Mouse (Mus musculus) cortical plate, adult 2 months (tissue): ENCODE measurements around the gene Suclg1. TPM values are rescaled to one million over a fixed set of nuclear protein-coding genes. Genes with fewer than 3 reads are reported as not detected.

Source experiments
- H3K27ac ChIP-seq: fragments of 200-500 bp; 2 replicates; pipeline ENCODE4 v1.5.1; 2012; ENCODE audit warnings: low read length, control low read depth, inconsistent platforms; ENCODE audit not compliant: insufficient read depth
- H3K4me1 ChIP-seq: fragments of 200-500 bp; 2 replicates; pipeline ENCODE4 v1.6.1; 2011; ENCODE audit warnings: low read length; ENCODE audit not compliant: control insufficient read depth, insufficient read depth
- H3K4me3 ChIP-seq: fragments of 200-500 bp; 2 replicates; pipeline ENCODE4 v1.5.1; 2011; ENCODE audit warnings: mild to moderate bottlenecking, low read length, control low read depth; ENCODE audit not compliant: insufficient read depth
- CTCF ChIP-seq: fragments of 200-500 bp; IDR thresholded peaks from 2 replicates; pipeline ENCODE4 v1.5.1; 2011; ENCODE audit warnings: mild to moderate bottlenecking, control low read depth, low read length; ENCODE audit not compliant: insufficient read depth; ENCODE audit errors: extremely low read depth
- POLR2A ChIP-seq: fragments of 200-500 bp; IDR thresholded peaks from 2 replicates; pipeline ENCODE4 v1.6.1; 2011; ENCODE audit warnings: mild to moderate bottlenecking, low read length, control low read depth; ENCODE audit not compliant: insufficient read depth; ENCODE audit errors: extremely low read depth
- polyA plus RNA-seq: library from polyadenylated mRNA; depleted of rRNA; stranded (reverse); fragments of >200 nt; gene quantifications from 2 replicates; pipeline ENCODE4 v1.2.3, GENCODE M21; 2012

Suclg1 gene
- polyA plus RNA-seq, 1 experiment, result 133 TPM

DNA sequence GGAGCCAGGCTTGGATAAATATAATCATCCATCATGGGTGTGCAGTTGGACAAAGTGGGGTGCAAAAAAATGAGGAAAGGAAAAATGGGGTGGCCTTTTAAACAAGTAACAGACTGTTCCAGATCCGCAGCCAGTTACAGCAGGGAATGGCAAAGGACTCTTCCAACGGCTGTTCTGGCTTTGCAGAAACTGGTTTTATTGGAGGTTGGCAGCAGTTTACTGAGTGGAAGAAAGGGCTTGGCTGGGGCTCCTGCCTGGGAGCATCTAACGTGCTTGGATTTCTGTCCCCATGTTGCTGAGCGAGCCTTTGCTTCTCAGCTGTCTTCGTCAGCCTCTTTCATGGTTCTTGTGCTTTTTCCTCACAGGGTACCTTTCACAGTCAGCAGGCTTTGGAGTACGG lies 11.9 kb downstream of the Suclg1 start:
- H3K4me3 ChIP-seq, result no peak overlapping the region
- no peak for TF ChIP-seq CTCF
- TF ChIP-seq POLR2A, result no peak
- H3K4me1 ChIP-seq, result no peaks in the 10 kb centered on the region
- H3K27ac ChIP-seq, result no peak overlapping the region

DNA sequence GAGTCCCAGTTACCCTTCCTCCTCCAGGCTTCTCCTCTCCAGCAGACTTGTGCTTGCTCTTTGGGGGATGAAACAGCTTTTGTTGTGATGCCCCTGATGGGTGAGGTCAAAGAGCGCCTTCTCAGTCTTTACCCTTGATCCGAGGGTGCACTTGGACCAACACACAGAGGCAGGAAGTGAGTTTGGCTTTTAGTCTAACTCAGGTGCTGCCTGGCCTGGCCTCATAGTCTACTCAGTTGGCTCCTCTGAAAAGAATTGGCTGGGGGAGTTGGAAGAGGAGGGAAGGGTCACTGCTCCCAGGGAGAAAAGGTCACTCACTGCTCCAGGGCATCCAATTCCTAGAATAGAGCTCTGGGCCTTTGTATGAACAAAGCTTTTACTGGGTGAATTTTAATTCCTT lies 16.6 kb downstream of the Suclg1 start:
- H3K4me1 ChIP-seq, result no peaks in the 10 kb centered on the region
- 0 out of 2 replicates have a peak overlapping the region, but pooled peaks have one; percentile 24 for H3K27ac ChIP-seq
- TF ChIP-seq CTCF (no peak), POLR2A (no peak)

DNA sequence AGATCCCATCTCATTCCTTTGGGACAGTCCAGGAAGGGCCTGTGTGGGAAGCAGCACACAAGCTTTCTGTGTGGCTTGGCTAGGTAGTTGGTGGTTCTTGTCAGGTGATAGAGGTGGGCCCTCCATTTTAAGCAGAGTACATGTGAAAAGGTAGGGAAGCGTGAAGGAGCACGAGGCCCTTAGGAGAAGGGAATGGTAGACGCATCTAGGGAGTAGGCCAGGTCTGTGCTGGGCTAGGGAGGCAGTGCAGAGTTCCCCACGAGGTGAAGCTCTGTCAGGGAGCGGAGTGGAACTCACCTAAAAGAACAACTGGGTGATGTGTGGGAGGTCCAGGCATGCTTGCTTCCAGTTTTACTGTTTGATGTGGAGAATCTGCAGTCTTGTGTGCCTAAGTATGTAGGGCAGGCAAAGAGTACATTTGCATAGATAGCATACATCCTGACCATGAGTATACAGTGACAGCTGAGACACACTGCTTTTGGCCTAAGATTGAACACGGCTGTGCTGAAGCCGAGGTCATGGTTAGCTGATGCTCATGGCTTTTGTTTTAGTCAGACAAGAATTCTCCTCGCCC lies 19.6 kb downstream of the Suclg1 start:
- Histone ChIP-seq H3K27ac (no peak overlapping the region), H3K4me3 (no peak overlapping the region), H3K4me1 (no peaks in the 10 kb centered on the region)
- no peak for TF ChIP-seq POLR2A
- TF ChIP-seq CTCF, result no peak

More for the DNA sequence above, 16.6 kb downstream of the Suclg1 start:
- no peak overlapping the region for H3K4me3 ChIP-seq

DNA sequence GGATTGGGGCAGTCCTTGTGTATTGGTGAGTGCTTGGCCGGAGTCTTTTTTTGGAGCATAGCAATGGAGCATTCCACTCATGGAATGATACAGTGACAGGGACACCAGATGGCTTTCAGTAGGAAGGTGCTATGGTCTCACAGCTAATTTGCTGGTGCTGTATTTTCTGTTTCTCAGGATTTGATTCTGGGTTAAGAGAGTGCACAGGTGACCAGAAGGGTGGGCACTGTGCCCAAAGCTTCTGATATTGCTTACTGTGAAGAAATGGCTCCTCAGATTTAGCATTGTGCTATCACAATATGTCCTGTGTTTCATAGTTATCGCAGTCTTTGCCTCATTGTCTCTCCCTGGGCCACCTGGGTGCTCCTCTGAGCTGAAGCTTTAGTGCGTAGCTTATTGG lies 21.2 kb downstream of the Suclg1 start:
- H3K4me1 ChIP-seq, result no peaks in the 10 kb centered on the region
- TF ChIP-seq CTCF (no peak), POLR2A (no peak)
- H3K27ac ChIP-seq, result no peak overlapping the region
- H3K4me3 ChIP-seq, result no peak overlapping the region

DNA sequence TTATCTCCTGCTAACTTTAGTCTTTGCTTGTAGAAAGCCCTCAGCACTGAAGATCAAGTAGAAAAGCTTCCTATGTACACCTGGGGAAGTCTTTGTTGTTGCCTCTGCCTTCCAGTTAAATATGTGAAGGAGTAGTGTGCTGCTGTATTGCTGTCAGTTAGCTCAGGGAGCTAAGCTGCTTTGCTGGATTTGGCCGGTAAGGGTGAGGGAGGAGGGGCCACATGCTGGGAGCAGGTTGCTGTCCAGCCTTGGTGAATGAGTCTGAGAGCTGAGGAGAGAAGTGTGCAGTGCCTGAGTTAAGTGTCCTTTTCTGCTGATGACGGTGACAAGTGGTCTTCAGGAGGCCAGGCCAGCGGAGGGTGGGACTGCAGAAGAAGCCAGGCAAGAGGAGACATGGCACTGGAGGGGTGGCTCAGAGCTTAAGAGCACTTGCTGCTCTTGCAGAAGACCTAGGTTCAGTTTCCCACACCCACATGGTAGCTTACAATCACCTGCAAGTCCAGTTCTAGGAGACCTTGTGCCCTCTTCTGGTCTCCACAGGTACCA lies 23.4 kb downstream of the Suclg1 start:
- H3K4me3 ChIP-seq, result no peak overlapping the region
- TF ChIP-seq CTCF (no peak), POLR2A (no peak)
- no peaks in the 10 kb centered on the region for H3K4me1 ChIP-seq
- H3K27ac ChIP-seq, result no peak overlapping the region

DNA sequence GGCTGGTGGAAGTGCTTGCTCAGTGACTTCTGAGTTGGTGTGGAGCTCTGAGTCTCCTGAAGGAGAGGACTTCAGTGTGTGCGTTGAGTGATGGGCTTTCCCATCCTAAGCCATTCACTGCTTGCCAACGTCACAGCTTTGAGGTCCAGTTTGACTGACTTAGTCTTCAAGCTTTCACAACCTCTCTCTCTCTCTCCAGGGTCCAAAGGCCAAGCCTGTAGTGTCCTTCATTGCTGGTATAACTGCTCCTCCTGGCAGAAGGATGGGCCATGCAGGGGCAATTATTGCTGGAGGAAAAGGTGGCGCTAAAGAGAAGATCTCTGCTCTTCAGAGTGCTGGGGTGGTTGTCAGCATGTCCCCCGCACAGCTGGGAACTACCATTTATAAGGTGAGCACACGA lies 26.8 kb downstream of the Suclg1 start:
- no peak overlapping the region for H3K27ac ChIP-seq
- no peak overlapping the region for H3K4me3 ChIP-seq
- no peaks in the 10 kb centered on the region for H3K4me1 ChIP-seq
- TF ChIP-seq POLR2A (no peak), CTCF (no peak)

DNA sequence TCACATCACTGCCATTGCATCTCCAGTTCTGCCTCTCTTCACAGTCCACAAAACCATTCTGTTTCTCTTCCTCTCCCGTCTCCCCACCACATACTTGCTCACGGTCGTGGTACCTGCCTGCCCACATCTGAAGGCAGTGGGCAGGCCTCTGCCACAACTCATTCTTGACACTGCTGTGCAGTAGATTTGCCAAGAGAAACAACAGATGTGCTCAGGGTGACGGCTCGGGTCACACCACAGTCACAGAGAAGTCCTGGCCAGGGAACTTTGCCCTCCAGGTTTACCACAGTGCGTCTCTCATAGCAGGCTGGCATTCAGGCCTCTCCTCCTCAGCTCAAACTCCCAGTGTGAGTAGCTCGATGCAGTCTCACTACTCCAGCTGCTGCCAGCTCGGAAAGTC lies 31.5 kb downstream of the Suclg1 start:
- TF ChIP-seq CTCF (no peak), POLR2A (no peak)
- H3K27ac ChIP-seq, result no peak overlapping the region
- no peak overlapping the region for H3K4me3 ChIP-seq
- no peaks in the 10 kb centered on the region for H3K4me1 ChIP-seq

DNA sequence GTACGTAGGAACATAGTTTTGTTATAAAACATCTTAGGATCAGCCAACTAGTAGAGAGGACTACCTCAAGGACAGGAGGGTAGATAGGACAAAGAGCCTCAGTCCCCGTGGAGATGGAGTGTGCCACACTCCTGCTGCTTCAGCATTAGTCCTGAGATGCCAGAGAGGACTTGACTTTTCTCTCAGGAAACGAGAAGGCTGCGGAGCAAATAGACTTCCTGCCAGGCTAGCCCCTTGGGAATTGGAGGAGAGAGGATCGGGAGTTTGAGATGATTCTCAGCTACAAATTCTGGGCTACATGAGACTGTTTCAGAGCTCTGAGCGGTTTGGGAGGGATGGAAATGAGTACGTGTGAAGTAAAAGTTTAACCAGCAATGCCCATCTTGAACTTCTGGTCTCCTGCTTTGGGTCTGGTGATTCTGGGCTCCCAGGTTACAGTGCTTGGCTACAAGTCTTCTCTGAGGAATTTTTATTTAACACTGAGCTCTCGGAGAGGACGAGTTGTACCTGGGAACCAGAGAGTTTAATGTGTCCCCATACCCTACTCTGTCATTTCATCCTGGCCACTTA lies 32.4 kb downstream of the Suclg1 start:
- no peaks in the 10 kb centered on the region for H3K4me1 ChIP-seq
- no peak for TF ChIP-seq CTCF
- no peak for TF ChIP-seq POLR2A
- no peak overlapping the region for H3K27ac ChIP-seq
- no peak overlapping the region for H3K4me3 ChIP-seq

DNA sequence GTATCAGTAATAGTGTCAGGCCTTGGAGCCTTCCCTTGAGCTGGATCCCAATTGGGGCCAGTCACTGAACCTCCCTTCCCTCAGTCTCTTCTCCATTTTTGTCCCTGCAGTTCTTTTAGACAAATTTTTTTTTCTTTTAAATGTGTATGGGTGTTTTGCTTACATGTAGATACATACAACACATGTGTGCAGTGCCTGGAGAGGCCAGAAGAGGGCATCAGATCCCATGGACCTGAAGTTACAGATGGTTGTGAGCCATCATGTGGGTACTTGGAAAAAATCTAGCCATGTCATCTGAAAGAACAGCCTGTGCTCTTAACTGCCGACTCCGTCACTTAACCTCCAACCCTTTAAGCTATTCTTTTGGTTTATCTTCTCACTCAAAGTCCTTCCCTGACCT lies 38.1 kb downstream of the Suclg1 start:
- Histone ChIP-seq H3K4me1 (no peaks in the 10 kb centered on the region), H3K27ac (no peak overlapping the region), H3K4me3 (no peak overlapping the region)
- TF ChIP-seq CTCF (no peak), POLR2A (no peak)

DNA sequence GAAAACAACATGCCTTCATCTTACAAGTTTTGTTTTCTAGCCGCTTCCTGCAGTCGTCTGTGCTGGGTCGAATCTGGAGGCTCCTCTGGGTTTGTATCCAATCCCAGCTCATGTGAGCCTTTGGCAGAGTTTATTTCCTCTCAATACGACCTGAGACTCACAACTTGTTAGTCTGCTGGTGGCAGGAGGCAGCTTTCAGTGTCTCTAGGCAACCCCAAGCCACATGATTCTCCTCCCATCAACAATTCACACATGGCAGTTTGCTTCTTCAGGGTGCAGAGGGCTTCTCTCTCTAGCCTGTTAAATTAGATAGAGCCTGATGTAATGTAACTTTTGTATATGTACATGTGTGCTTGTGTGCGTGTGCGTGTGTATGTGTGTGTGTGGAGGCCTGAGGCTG lies 58.7 kb downstream of the Suclg1 start:
- Histone ChIP-seq H3K27ac (no peak overlapping the region), H3K4me1 (no peaks in the 10 kb centered on the region), H3K4me3 (no peak overlapping the region)
- TF ChIP-seq POLR2A (no peak), CTCF (no peak)
